In the genomic region with DNA sequence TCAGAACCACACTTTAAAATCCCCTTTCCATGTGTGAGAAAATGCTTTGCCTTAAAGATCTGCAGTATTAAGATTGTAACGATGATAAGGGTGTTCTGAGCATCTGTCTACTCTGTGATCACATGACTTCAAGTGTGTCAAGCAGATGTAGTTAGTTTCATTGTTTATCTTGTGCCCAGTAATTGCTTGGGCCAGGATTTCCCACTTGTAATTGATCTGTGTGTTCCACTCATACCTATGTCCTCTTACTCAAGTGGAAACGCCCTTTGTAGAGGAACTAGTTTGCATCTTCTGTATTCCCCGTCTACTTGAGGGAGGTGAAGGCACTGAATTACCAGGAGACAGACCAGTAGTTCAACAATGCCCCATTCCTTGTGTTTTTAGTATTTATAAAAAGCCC, we compare ENCODE assay signal across 34 mouse cellular contexts. TPM values are rescaled to one million over a fixed set of nuclear protein-coding genes. Genes with fewer than 3 reads are reported as not detected.
DNase-seq lines count a peak whose midpoint lies in the region; ATAC-seq lines count a peak whose summit lies in the region.
"Had no signal": no experiment of that assay in that cellular context is flagged by ENCODE, and none has a peak within 500 bp of the region (broad histone marks: within the 10 kb centered on the region; RNA-seq: fewer than 3 reads in every experiment).

No protein-coding gene starts in this region.

- no peak overlapping the region for H3K4me2 ChIP-seq in neural tube, embryonic 15.5 days
- H3K4me2 ChIP-seq: embryonic facial prominence, embryonic 13.5 days; forebrain, embryonic 12.5 days; forebrain, embryonic 15.5 days; heart, embryonic 12.5 days; heart, embryonic 15.5 days; hindbrain, embryonic 14.5 days; intestine, embryonic 15.5 days had no signal

- intact Hi-C loops in heart, postnatal 14 days (cut with DNase I) = no loop called here

- H3K27me3 ChIP-seq in neural tube, embryonic 15.5 days (replicated peaks) = no peaks in the 10 kb centered on the region
- H3K27me3 ChIP-seq: embryonic facial prominence, embryonic 13.5 days; forebrain, embryonic 12.5 days; forebrain, embryonic 15.5 days; heart, embryonic 12.5 days; heart, embryonic 15.5 days; intestine, embryonic 15.5 days had no signal

- no peaks in the 10 kb centered on the region for H3K36me3 ChIP-seq in neural tube, embryonic 15.5 days
- H3K36me3 ChIP-seq: embryonic facial prominence, embryonic 10.5 days; embryonic facial prominence, embryonic 13.5 days; forebrain, embryonic 12.5 days; forebrain, embryonic 15.5 days; heart, embryonic 12.5 days; heart, embryonic 15.5 days; intestine, embryonic 15.5 days had no signal

- WGBS in neural tube, embryonic 15.5 days = 82% methylated on average over 3 of the region's 3 CpGs

- H3K9ac ChIP-seq in neural tube, embryonic 15.5 days (replicated peaks) = no peak overlapping the region
- H3K9ac ChIP-seq: forebrain, embryonic 12.5 days; forebrain, embryonic 15.5 days; heart, embryonic 15.5 days; hindbrain, embryonic 14.5 days; intestine, embryonic 15.5 days had no signal

- peak; percentile 5 for DNase-seq in heart, adult 11 months
- no peak for DNase-seq in heart, postnatal 14 days
- DNase-seq in A20 (ENCODE audit: low read depth, low spot score) = peak; percentile 23
- peak; percentile 44 for DNase-seq in induced T-regulatory cell, adult 2 months (ENCODE audit: low read depth)
- no peak for DNase-seq in right cerebral cortex, adult 18-20 months
- DNase-seq in kidney, adult 8-10 months = no peak
- DNase-seq: adrenal gland, postnatal 14 days; cerebellum, adult 11 months; embryo, embryonic 11 days; gastrocnemius, adult 2 months; gastrocnemius, postnatal 14 days; heart, adult 18-20 months; heart, postnatal 10 days; heart, postnatal 4 days; kidney, adult 11 months had no signal

- no peak overlapping the region for H3K4me3 ChIP-seq in neural tube, embryonic 15.5 days (replicated peaks)
- H3K4me3 ChIP-seq: embryonic facial prominence, embryonic 10.5 days; embryonic facial prominence, embryonic 13.5 days; erythroblast, embryonic 14.5 days; forebrain, embryonic 12.5 days; forebrain, embryonic 15.5 days; gastrocnemius, adult 2 months; heart, embryonic 12.5 days; heart, embryonic 15.5 days; intestine, embryonic 15.5 days had no signal

- peak; percentile 52 for ATAC-seq in CD4-positive, CD25-positive, alpha-beta regulatory T cell, adult 4 months
- ATAC-seq in neural tube, embryonic 15.5 days (ENCODE audit: low FRiP score) = no peak
- ATAC-seq: forebrain, embryonic 15.5 days; hindbrain, postnatal 0 days; intestine, embryonic 15.5 days; Patski had no signal

- H3K9me3 ChIP-seq in neural tube, embryonic 15.5 days (replicated peaks) = no peaks in the 10 kb centered on the region
- H3K9me3 ChIP-seq: embryonic facial prominence, embryonic 10.5 days; embryonic facial prominence, embryonic 13.5 days; forebrain, embryonic 12.5 days; forebrain, embryonic 15.5 days; heart, embryonic 12.5 days; heart, embryonic 15.5 days; intestine, embryonic 15.5 days had no signal

- H3K4me1 ChIP-seq in neural tube, embryonic 15.5 days = no peaks in the 10 kb centered on the region
- H3K4me1 ChIP-seq: forebrain, embryonic 12.5 days; forebrain, embryonic 15.5 days; heart, embryonic 15.5 days; intestine, embryonic 15.5 days had no signal

- H3K27ac ChIP-seq in neural tube, embryonic 15.5 days (replicated peaks) = no peak overlapping the region
- H3K27ac ChIP-seq: embryonic facial prominence, embryonic 10.5 days; embryonic facial prominence, embryonic 13.5 days; forebrain, embryonic 12.5 days; forebrain, embryonic 15.5 days; gastrocnemius, adult 2 months; heart, embryonic 15.5 days; hindbrain, embryonic 14.5 days; hindbrain, postnatal 0 days; intestine, embryonic 15.5 days had no signal

RNA-seq across cellular contexts. Expression of gene Krt222, which starts 6.8 kb away (rescaled TPM):
- 10 to 100 TPM; 22.2 to 26.2 TPM for total RNA-seq in heart, postnatal 14 days (2021)
- 1 to 10 TPM; 1.4 to 2.1 TPM for polyA plus RNA-seq in CD4-positive, CD25-positive, alpha-beta regulatory T cell, adult 4 months (2017; shearing (Covaris generic))
- polyA plus RNA-seq in neural tube, embryonic 15.5 days (2015; fragmentation: Nextera tagmentation; extraction: Ambion mirVana) = 11.9 and 12.7 TPM in 2 replicates
- polyA plus RNA-seq: C2C12 had no signal

RNA-seq across cellular contexts. Expression of gene Smarce1, which starts 19.8 kb away (rescaled TPM):
- total RNA-seq in heart, postnatal 14 days (2021) = 10 to 100 TPM; 49.2 to 55.7 TPM
- 100 to 1,000 TPM; 179 to 201 TPM for polyA plus RNA-seq in CD4-positive, CD25-positive, alpha-beta regulatory T cell, adult 4 months (2017; shearing (Covaris generic))
- 221 and 227 TPM in 2 replicates for polyA plus RNA-seq in neural tube, embryonic 15.5 days (2015; fragmentation: Nextera tagmentation; extraction: Ambion mirVana)

RNA-seq across cellular contexts. Expression of gene Krt24, which starts 34.4 kb away (rescaled TPM):
- not detected for total RNA-seq in heart, postnatal 14 days (2021)
- polyA plus RNA-seq in CD4-positive, CD25-positive, alpha-beta regulatory T cell, adult 4 months (2017; shearing (Covaris generic)) = not detected
- polyA plus RNA-seq in neural tube, embryonic 15.5 days (2015; fragmentation: Nextera tagmentation; extraction: Ambion mirVana) = not detected in 2 replicates
- total RNA-seq: adrenal gland, adult 18-20 months; adrenal gland, postnatal 14 days; adrenal gland, postnatal 4 days; gastrocnemius, adult 2 months; gastrocnemius, postnatal 14 days; gastrocnemius, postnatal 4 days; heart, adult 18-20 months; heart, postnatal 10 days; heart, postnatal 4 days; hindbrain, postnatal 0 days had no signal
- polyA plus RNA-seq: C2C12; cortical plate, adult 2 months; embryonic facial prominence, embryonic 10.5 days; erythroblast, embryonic 14.5 days; forebrain, embryonic 12.5 days; forebrain, embryonic 15.5 days; heart, embryonic 12.5 days; heart, embryonic 15.5 days; hindbrain, embryonic 11.5 days; hindbrain, embryonic 14.5 days; Patski had no signal

Comparison
In these comparisons a context has a peak if more than half of its experiments do, and no peak if none do; other contexts are left out.
1. DNase-seq: peak in heart, adult 11 months (single experiment), A20 (single experiment) and induced T-regulatory cell, adult 2 months (single experiment); none in heart, postnatal 14 days (0 of 2), right cerebral cortex, adult 18-20 months (single experiment) and kidney, adult 8-10 months (0 of 2).